Comparison of ENCODE assay signal across 15 mouse cellular contexts in genomic region chr5:134501453-134501852, GRCm38 (mm10). TPM values are rescaled to one million over a fixed set of nuclear protein-coding genes. Genes with fewer than 3 reads are reported as not detected.
DNase-seq lines count a peak whose midpoint lies in the region; ATAC-seq and TF ChIP-seq lines count a peak whose summit lies in the region.
"Had no signal": no experiment of that assay in that cellular context is flagged by ENCODE, and none has a peak within 500 bp of the region (broad histone marks: within the 10 kb centered on the region; RNA-seq: fewer than 3 reads in every experiment).

No protein-coding gene starts in this region.

- DNase-seq in kidney, postnatal 14 days, result peak; percentile 32
- DNase-seq in kidney, adult 18-20 months, result no peak
- peak; percentile 41 for DNase-seq in midbrain, embryonic 14.5 days
- DNase-seq in Patski (ENCODE audit: low read depth, low spot score), result no peak
- no peak for DNase-seq in heart, postnatal 36 days
- DNase-seq: adrenal gland, postnatal 10 days; cerebellum, adult 9-10 months; thymus, postnatal 4 days had no signal

- TF ChIP-seq CTCF in Patski (IDR thresholded peaks at IDR 0.05), result peak; percentile 59
- peak; percentile 41; the same call in 1 of the 2 replicates for TF ChIP-seq CTCF in embryonic fibroblast, embryonic 13.5 days (IDR thresholded peaks at IDR 0.05; ENCODE audit: borderline replicate concordance, insufficient read depth, low read length)

- no peak overlapping the region for H3K9ac ChIP-seq in midbrain, embryonic 14.5 days (replicated peaks; ENCODE audit: low read length)
- no peak overlapping the region for H3K9ac ChIP-seq in midbrain, embryonic 13.5 days (replicated peaks)
- H3K9ac ChIP-seq: embryonic facial prominence, embryonic 12.5 days; forebrain, embryonic 15.5 days; limb, embryonic 12.5 days had no signal

- H3K9me3 ChIP-seq in midbrain, embryonic 14.5 days (ENCODE audit: control insufficient read depth, low read length), result no peaks in the 10 kb centered on the region
- H3K9me3 ChIP-seq in midbrain, embryonic 13.5 days, result no peaks in the 10 kb centered on the region
- H3K9me3 ChIP-seq: embryonic facial prominence, embryonic 12.5 days; forebrain, embryonic 15.5 days; hindbrain, embryonic 10.5 days; limb, embryonic 12.5 days had no signal

- no peak overlapping the region for H3K27ac ChIP-seq in midbrain, embryonic 14.5 days (replicated peaks; ENCODE audit: low read depth, low read length)
- H3K27ac ChIP-seq in midbrain, embryonic 13.5 days, result no peak overlapping the region
- no peak overlapping the region for H3K27ac ChIP-seq in embryonic fibroblast, embryonic 13.5 days (ENCODE audit: insufficient read depth, low read length)
- H3K27ac ChIP-seq: embryonic facial prominence, embryonic 12.5 days; forebrain, embryonic 15.5 days; hindbrain, embryonic 10.5 days; limb, embryonic 12.5 days had no signal

- in situ Hi-C loops in Patski (cut with MboI; ENCODE audit: low pct_unique_long_range_greater_than_20kb), result no loop called here

- CTCF ChIA-PET in Patski (lab: Charles Lee), result interaction anchor here (0.8 to 5.6 kb wide), 8 partner anchors 9 to 190 kb away, joined by 3 to 41 read pairs (median 4); no protein-coding TSS in a partner anchor

- 80% methylated on average over 9 of the region's 9 CpGs for WGBS in midbrain, embryonic 14.5 days
- 86% methylated on average over 9 of the region's 9 CpGs for WGBS in midbrain, embryonic 13.5 days

- H3K27me3 ChIP-seq in midbrain, embryonic 14.5 days (ENCODE audit: control insufficient read depth, insufficient read depth, low read length), result no peaks in the 10 kb centered on the region
- no peaks in the 10 kb centered on the region for H3K27me3 ChIP-seq in midbrain, embryonic 13.5 days
- no peaks in the 10 kb centered on the region for H3K27me3 ChIP-seq in Patski
- H3K27me3 ChIP-seq: embryonic facial prominence, embryonic 12.5 days; forebrain, embryonic 15.5 days; limb, embryonic 12.5 days had no signal

- no peak for TF ChIP-seq POLR2A in embryonic fibroblast, embryonic 13.5 days (IDR thresholded peaks at IDR 0.05; ENCODE audit: low read depth, low read length)

- ATAC-seq in midbrain, embryonic 14.5 days (ENCODE audit: low FRiP score, low TSS enrichment), result no peak
- no peak for ATAC-seq in midbrain, embryonic 13.5 days
- peak; percentile 14 for ATAC-seq in Patski
- ATAC-seq: forebrain, embryonic 15.5 days had no signal

- POLR2A ChIA-PET in Patski (lab: Charles Lee), result interaction anchor here (1.3 kb wide), 1 partner anchor 40 kb away, joined by 5 read pairs; no protein-coding TSS in a partner anchor

- no peak overlapping the region for H3K4me2 ChIP-seq in midbrain, embryonic 14.5 days (ENCODE audit: low read length)
- H3K4me2 ChIP-seq in midbrain, embryonic 13.5 days (replicated peaks), result no peak overlapping the region
- H3K4me2 ChIP-seq: embryonic facial prominence, embryonic 12.5 days; forebrain, embryonic 15.5 days; limb, embryonic 12.5 days had no signal

- intact Hi-C loops in heart, postnatal 36 days (cut with DNase I), result loop anchor here (2.0 kb wide), 1 partner anchor 79 kb away; the partner anchor contains the start of gene Rfc2

- H3K4me1 ChIP-seq in midbrain, embryonic 14.5 days (ENCODE audit: control insufficient read depth, insufficient read depth, low read length), result no peaks in the 10 kb centered on the region
- H3K4me1 ChIP-seq in midbrain, embryonic 13.5 days (replicated peaks), result no peaks in the 10 kb centered on the region
- H3K4me1 ChIP-seq in embryonic fibroblast, embryonic 13.5 days (ENCODE audit: control insufficient read depth, insufficient read depth, low read length), result no peaks in the 10 kb centered on the region
- H3K4me1 ChIP-seq: embryonic facial prominence, embryonic 12.5 days; limb, embryonic 12.5 days had no signal

- peaks cover 91% of the 10 kb centered on the region for H3K36me3 ChIP-seq in midbrain, embryonic 14.5 days (ENCODE audit: control insufficient read depth, insufficient read depth, low read length)
- H3K36me3 ChIP-seq in midbrain, embryonic 13.5 days, result peaks cover 82% of the 10 kb centered on the region

- no peak overlapping the region for H3K4me3 ChIP-seq in midbrain, embryonic 14.5 days (replicated peaks; ENCODE audit: low read depth, low read length)
- H3K4me3 ChIP-seq in midbrain, embryonic 13.5 days (replicated peaks), result no peak overlapping the region
- no peak overlapping the region for H3K4me3 ChIP-seq in embryonic fibroblast, embryonic 13.5 days (ENCODE audit: insufficient read depth, low read length)
- H3K4me3 ChIP-seq: embryonic facial prominence, embryonic 12.5 days; forebrain, embryonic 15.5 days; hindbrain, embryonic 10.5 days; limb, embryonic 12.5 days had no signal

RNA-seq across cellular contexts. Expression of gene Gtf2ird1, which starts 44.9 kb away (rescaled TPM):
- 75.1 and 75.5 TPM in 2 replicates for polyA plus RNA-seq in midbrain, embryonic 14.5 days (2014; fragmentation: Nextera tagmentation; extraction: Ambion mirVana)
- polyA plus RNA-seq in midbrain, embryonic 13.5 days (2015; fragmentation: Nextera tagmentation; extraction: Ambion mirVana), result 89.6 and 96.6 TPM in 2 replicates
- 169 TPM for polyA plus RNA-seq in Patski (2021)
- 52.0 and 58.2 TPM in 2 replicates for polyA plus RNA-seq in embryonic fibroblast, embryonic 13.5 days (2011; ENCODE audit: insufficient read length, low read depth, missing spikeins)
- total RNA-seq in heart, postnatal 36 days (2021), result 10 to 100 TPM; 23.4 to 26.9 TPM

RNA-seq across cellular contexts. Expression of gene Clip2, which starts 50.8 kb away (rescaled TPM):
- 18.2 and 19.3 TPM in 2 replicates for polyA plus RNA-seq in midbrain, embryonic 14.5 days (2014; fragmentation: Nextera tagmentation; extraction: Ambion mirVana)
- 13.4 and 15.3 TPM in 2 replicates for polyA plus RNA-seq in midbrain, embryonic 13.5 days (2015; fragmentation: Nextera tagmentation; extraction: Ambion mirVana)
- polyA plus RNA-seq in Patski (2021), result 33.8 TPM
- polyA plus RNA-seq in embryonic fibroblast, embryonic 13.5 days (2011; ENCODE audit: insufficient read length, low read depth, missing spikeins), result 20.3 and 25.6 TPM in 2 replicates
- 1 to 10 TPM; 6.4 to 7.5 TPM for total RNA-seq in heart, postnatal 36 days (2021)

RNA-seq across cellular contexts. Expression of gene Syna, which starts 58.5 kb away (rescaled TPM):
- polyA plus RNA-seq in midbrain, embryonic 14.5 days (2014; fragmentation: Nextera tagmentation; extraction: Ambion mirVana), result 0.11 and 0.24 TPM in 2 replicates
- 0.47 and 0.48 TPM in 2 replicates for polyA plus RNA-seq in midbrain, embryonic 13.5 days (2015; fragmentation: Nextera tagmentation; extraction: Ambion mirVana)
- 0.33 TPM for polyA plus RNA-seq in Patski (2021)
- 0.40 TPM in 1 of 2 replicates, not detected in the other for polyA plus RNA-seq in embryonic fibroblast, embryonic 13.5 days (2011; ENCODE audit: insufficient read length, low read depth, missing spikeins)
- not detected for total RNA-seq in heart, postnatal 36 days (2021)
- total RNA-seq: adrenal gland, postnatal 10 days; gastrocnemius, postnatal 4 days had no signal
- polyA plus RNA-seq: limb, embryonic 12.5 days had no signal

Comparison
In these comparisons a context has a peak if more than half of its experiments do, and no peak if none do; other contexts are left out.
1. DNase-seq: peak in kidney, postnatal 14 days (single experiment) and midbrain, embryonic 14.5 days (single experiment); none in kidney, adult 18-20 months (single experiment), Patski (single experiment) and heart, postnatal 36 days (0 of 2).